8 mouse cellular contexts compared by ENCODE assay signal in genomic region chr17:53479604-53480041, GRCm38 (mm10). TPM values are rescaled to one million over a fixed set of nuclear protein-coding genes. Genes with fewer than 3 reads are reported as not detected.
DNase-seq lines count a peak whose midpoint lies in the region; ATAC-seq lines count a peak whose summit lies in the region.

No protein-coding gene starts in this region.

- H3K36me3 ChIP-seq in forebrain, embryonic 16.5 days (ENCODE audit: control insufficient read depth, insufficient read depth), result peaks cover 2% of the 10 kb centered on the region; the same call in 1 of the 2 replicates
- H3K36me3 ChIP-seq in hindbrain, embryonic 12.5 days, result 0 out of 2 replicates have a peak, but pooled peaks cover 5% of the 10 kb centered on the region
- peaks cover 2% of the 10 kb centered on the region for H3K36me3 ChIP-seq in lung, embryonic 16.5 days (ENCODE audit: control insufficient read depth, insufficient read depth, low read length)

- H3K27me3 ChIP-seq in forebrain, embryonic 16.5 days (replicated peaks; ENCODE audit: control insufficient read depth, insufficient read depth, low read length), result no peaks in the 10 kb centered on the region
- H3K27me3 ChIP-seq in hindbrain, embryonic 12.5 days, result no peaks in the 10 kb centered on the region
- H3K27me3 ChIP-seq in lung, embryonic 16.5 days (ENCODE audit: control insufficient read depth, insufficient read depth, low read depth, low read length), result no peaks in the 10 kb centered on the region

- H3K4me2 ChIP-seq in forebrain, embryonic 16.5 days (ENCODE audit: low read length), result peak overlapping the region; percentile 92
- H3K4me2 ChIP-seq in hindbrain, embryonic 12.5 days (replicated peaks), result peak overlapping the region; percentile 78
- H3K4me2 ChIP-seq in lung, embryonic 16.5 days (ENCODE audit: low read depth, low read length), result peak overlapping the region; percentile 75

- peaks cover 25% of the 10 kb centered on the region for H3K4me1 ChIP-seq in forebrain, embryonic 16.5 days (replicated peaks; ENCODE audit: control insufficient read depth, insufficient read depth, low read length)
- peaks cover 18% of the 10 kb centered on the region for H3K4me1 ChIP-seq in hindbrain, embryonic 12.5 days
- peaks cover 15% of the 10 kb centered on the region for H3K4me1 ChIP-seq in lung, embryonic 16.5 days (replicated peaks; ENCODE audit: control insufficient read depth, insufficient read depth, low read length)

- no peaks in the 10 kb centered on the region for H3K9me3 ChIP-seq in forebrain, embryonic 16.5 days (ENCODE audit: control insufficient read depth, low read length)
- no peaks in the 10 kb centered on the region for H3K9me3 ChIP-seq in hindbrain, embryonic 12.5 days (replicated peaks)
- H3K9me3 ChIP-seq in lung, embryonic 16.5 days (ENCODE audit: control insufficient read depth, low read length), result no peaks in the 10 kb centered on the region

- peak overlapping the region; percentile 92 for H3K9ac ChIP-seq in forebrain, embryonic 16.5 days (replicated peaks; ENCODE audit: low read depth, low read length)
- peak overlapping the region; percentile 93 for H3K9ac ChIP-seq in hindbrain, embryonic 12.5 days
- H3K9ac ChIP-seq in lung, embryonic 16.5 days (ENCODE audit: low read length), result peak overlapping the region; percentile 98

- WGBS in forebrain, embryonic 16.5 days, result under 1% methylated on average over 31 of the region's 33 CpGs
- WGBS in hindbrain, embryonic 12.5 days, result under 1% methylated on average over 33 of the region's 33 CpGs
- WGBS in lung, embryonic 16.5 days, result 0% methylated on average over 24 of the region's 33 CpGs

- no peak for ATAC-seq in forebrain, embryonic 16.5 days
- ATAC-seq in hindbrain, embryonic 12.5 days (ENCODE audit: low FRiP score), result peak; percentile 8; the same call in 1 of the 2 replicates
- peak; percentile 10 for ATAC-seq in lung, embryonic 16.5 days (ENCODE audit: low read depth)

- H3K4me3 ChIP-seq in forebrain, embryonic 16.5 days (replicated peaks; ENCODE audit: low read length), result peak overlapping the region; percentile 91
- peak overlapping the region; percentile 98 for H3K4me3 ChIP-seq in hindbrain, embryonic 12.5 days
- peak overlapping the region; percentile 98 for H3K4me3 ChIP-seq in lung, embryonic 16.5 days (ENCODE audit: low read length)

- H3K27ac ChIP-seq in forebrain, embryonic 16.5 days (ENCODE audit: low read length), result peak overlapping the region; percentile 100
- H3K27ac ChIP-seq in hindbrain, embryonic 12.5 days, result peak overlapping the region; percentile 98
- peak overlapping the region; percentile 97 for H3K27ac ChIP-seq in lung, embryonic 16.5 days (ENCODE audit: low read length)

- peak; percentile 86 for DNase-seq in Muller cell, postnatal 12 days (ENCODE audit: inconsistent ontology term)
- peak; percentile 41 for DNase-seq in c-Kit-negative CD71-positive TER-119-positive erythroid progenitor cells, embryonic 14.5 days (ENCODE audit: low read depth, low spot score)
- peak; percentile 51 to 73 for DNase-seq in layer of hippocampus, postnatal 10 days (ENCODE audit: low spot score in 2 of 2)
- DNase-seq in ovary, postnatal 14 days (ENCODE audit: low spot score), result peak; percentile 36
- peak; percentile 45 for DNase-seq in urinary bladder, postnatal 25 days (ENCODE audit: low spot score)

RNA-seq across cellular contexts. Expression of gene Rab5a, which starts 0.6 kb away (rescaled TPM):
- polyA plus RNA-seq in forebrain, embryonic 16.5 days (2015; fragmentation: Nextera tagmentation; extraction: Ambion mirVana), result 103 and 109 TPM in 2 replicates
- polyA plus RNA-seq in hindbrain, embryonic 12.5 days (2016; fragmentation: Nextera tagmentation; extraction: Ambion mirVana), result 123 and 142 TPM in 2 replicates
- 100 to 1,000 TPM; 120 to 123 TPM for total RNA-seq in layer of hippocampus, postnatal 10 days (2021)
- polyA plus RNA-seq in lung, embryonic 16.5 days (2015; fragmentation: Nextera tagmentation; extraction: Ambion mirVana), result 66.1 and 71.7 TPM in 2 replicates

RNA-seq across cellular contexts. Expression of gene Efhb, which starts 16.5 kb away (rescaled TPM):
- polyA plus RNA-seq in forebrain, embryonic 16.5 days (2015; fragmentation: Nextera tagmentation; extraction: Ambion mirVana), result 0.62 TPM in 2 replicates
- 1.0 and 1.4 TPM in 2 replicates for polyA plus RNA-seq in hindbrain, embryonic 12.5 days (2016; fragmentation: Nextera tagmentation; extraction: Ambion mirVana)
- 1 to 10 TPM in 1 of 2 experiments, under 1 TPM in 1; 0.89 to 1.3 TPM for total RNA-seq in layer of hippocampus, postnatal 10 days (2021)
- 1.1 and 1.3 TPM in 2 replicates for polyA plus RNA-seq in lung, embryonic 16.5 days (2015; fragmentation: Nextera tagmentation; extraction: Ambion mirVana)

RNA-seq across cellular contexts. Expression of gene Pp2d1, which starts 59.6 kb away (rescaled TPM):
- polyA plus RNA-seq in forebrain, embryonic 16.5 days (2015; fragmentation: Nextera tagmentation; extraction: Ambion mirVana), result 0.25 and 0.51 TPM in 2 replicates
- 0.39 and 0.44 TPM in 2 replicates for polyA plus RNA-seq in hindbrain, embryonic 12.5 days (2016; fragmentation: Nextera tagmentation; extraction: Ambion mirVana)
- not detected for total RNA-seq in layer of hippocampus, postnatal 10 days (2021)
- 0.20 and 0.24 TPM in 2 replicates for polyA plus RNA-seq in lung, embryonic 16.5 days (2015; fragmentation: Nextera tagmentation; extraction: Ambion mirVana)

Comparison
In these comparisons a context has a peak if more than half of its experiments do, and no peak if none do; other contexts are left out.
1. DNase-seq: peak in every context shown above with its lines; median percentile 86 in Muller cell, postnatal 12 days; 62 in layer of hippocampus, postnatal 10 days; 45 in urinary bladder, postnatal 25 days; 41 in c-Kit-negative CD71-positive TER-119-positive erythroid progenitor cells, embryonic 14.5 days; 36 in ovary, postnatal 14 days.